Mouse (Mus musculus): ENCODE results near the gene Dppa2. TPM values are rescaled to one million over a fixed set of nuclear protein-coding genes. Genes with fewer than 3 reads are reported as not detected.

Gene Dppa2
- polyA plus RNA-seq, 1 experiment from 2014 or later, result not detected

DNA sequence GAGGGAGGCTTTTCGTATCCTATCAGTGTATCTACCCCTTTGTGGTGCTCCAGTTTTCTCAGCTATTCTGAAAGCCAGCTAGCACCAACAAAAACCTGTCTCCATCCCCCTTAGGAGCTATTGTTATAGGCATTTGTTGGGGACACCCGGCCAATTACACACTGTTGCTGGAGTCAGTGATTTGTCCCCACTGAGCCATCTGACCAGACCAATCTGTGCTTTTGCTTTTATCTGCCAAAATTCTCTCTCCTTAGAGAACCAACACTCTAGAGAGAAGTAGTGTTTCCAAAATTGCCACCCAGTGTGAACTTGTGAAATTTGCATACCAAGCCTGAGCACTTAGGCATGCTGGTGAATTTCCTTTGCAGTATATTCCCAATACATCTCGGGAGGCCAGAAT, 11.6 kb downstream of the Dppa2 start:
- Histone ChIP-seq H3K4me3 (ENCODE audit: control insufficient read depth in 1 of 2, insufficient read depth in 1 of 2, low read depth in 1 of 2, low read length in 2 of 2) (no peak overlapping the region), H3K4me1 (ENCODE audit: control insufficient read depth in 2 of 2, insufficient read depth in 2 of 2, low read length in 2 of 2) (no peaks in the 10 kb centered on the region), H3K27me3 (ENCODE audit: control insufficient read depth, insufficient read depth, low read length) (no peaks in the 10 kb centered on the region), H3K4me2 (ENCODE audit: low read length) (no peak overlapping the region), H3K27ac (replicated peaks in 1 of 2; ENCODE audit: control insufficient read depth in 1 of 2, insufficient read depth in 1 of 2, low read depth in 2 of 2, low read length in 2 of 2) (no peak overlapping the region), H3K9ac (ENCODE audit: low read length) (no peak overlapping the region), H3K36me3 (ENCODE audit: control insufficient read depth, insufficient read depth, low read length) (no peaks in the 10 kb centered on the region), H3K9me3 (ENCODE audit: control insufficient read depth, low read length) (no peaks in the 10 kb centered on the region)
- no peak for ATAC-seq (ENCODE audit: insufficient number of reproducible peaks, insufficient read depth, low FRiP score, low read depth)
- 81% methylated on average over 3 of the region's 3 CpGs for WGBS

DNA sequence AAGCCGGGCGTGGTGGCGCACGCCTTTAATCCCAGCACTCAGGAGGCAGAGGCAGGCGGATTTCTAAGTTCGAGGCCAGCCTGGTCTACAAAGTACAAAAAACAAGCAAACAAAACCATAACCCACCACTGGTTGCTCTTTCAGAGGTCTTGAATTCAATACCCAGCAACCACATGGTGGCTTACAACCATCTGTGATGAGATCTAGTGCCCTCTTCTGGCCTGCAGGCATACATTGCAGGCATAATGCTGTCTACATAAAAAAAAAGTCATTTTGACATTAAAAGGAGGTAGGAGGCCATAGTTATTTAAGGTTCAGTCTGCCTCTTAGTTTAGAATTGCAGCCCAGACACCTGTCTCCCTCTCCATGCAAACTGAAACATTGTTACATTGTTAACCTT, 17.1 kb downstream of the Dppa2 start:
- WGBS, result 90% methylated on average over 6 of the region's 6 CpGs
- Histone ChIP-seq H3K4me1 (ENCODE audit: control insufficient read depth in 2 of 2, insufficient read depth in 2 of 2, low read length in 2 of 2) (no peaks in the 10 kb centered on the region), H3K9ac (ENCODE audit: low read length) (no peak overlapping the region), H3K4me2 (ENCODE audit: low read length) (no peak overlapping the region), H3K36me3 (ENCODE audit: control insufficient read depth, insufficient read depth, low read length) (no peaks in the 10 kb centered on the region), H3K27ac (replicated peaks in 1 of 2; ENCODE audit: control insufficient read depth in 1 of 2, insufficient read depth in 1 of 2, low read depth in 2 of 2, low read length in 2 of 2) (no peak overlapping the region), H3K4me3 (ENCODE audit: control insufficient read depth in 1 of 2, insufficient read depth in 1 of 2, low read depth in 1 of 2, low read length in 2 of 2) (no peak overlapping the region), H3K9me3 (ENCODE audit: control insufficient read depth, low read length) (no peaks in the 10 kb centered on the region), H3K27me3 (ENCODE audit: control insufficient read depth, insufficient read depth, low read length) (no peaks in the 10 kb centered on the region)
- ATAC-seq (ENCODE audit: insufficient number of reproducible peaks, insufficient read depth, low FRiP score, low read depth), result no peak

DNA sequence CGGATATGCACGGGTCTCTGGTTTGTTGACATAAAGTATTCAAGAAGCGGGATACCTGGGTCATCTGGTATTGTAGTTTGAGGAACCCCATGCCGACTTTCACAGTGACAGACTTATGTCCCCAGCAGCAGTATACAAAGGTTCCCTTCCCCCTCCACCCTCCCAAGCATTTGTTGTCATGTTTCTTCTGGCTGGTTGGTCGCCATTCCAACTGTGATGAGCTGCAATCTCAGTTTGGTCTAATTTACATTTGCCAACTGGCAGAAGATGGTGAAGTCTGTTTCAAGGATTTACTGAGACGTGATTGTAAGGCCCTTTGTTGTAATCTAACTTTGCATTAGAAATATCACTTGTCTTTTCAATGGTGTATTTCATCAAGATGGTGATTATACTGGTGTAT, 19.4 kb downstream of the Dppa2 start:
- ATAC-seq (ENCODE audit: insufficient number of reproducible peaks, insufficient read depth, low FRiP score, low read depth), result no peak
- Histone ChIP-seq H3K27ac (replicated peaks in 1 of 2; ENCODE audit: control insufficient read depth in 1 of 2, insufficient read depth in 1 of 2, low read depth in 2 of 2, low read length in 2 of 2) (no peak overlapping the region), H3K9me3 (ENCODE audit: control insufficient read depth, low read length) (no peaks in the 10 kb centered on the region), H3K27me3 (ENCODE audit: control insufficient read depth, insufficient read depth, low read length) (no peaks in the 10 kb centered on the region), H3K4me1 (ENCODE audit: control insufficient read depth in 2 of 2, insufficient read depth in 2 of 2, low read length in 2 of 2) (no peaks in the 10 kb centered on the region), H3K4me3 (ENCODE audit: control insufficient read depth in 1 of 2, insufficient read depth in 1 of 2, low read depth in 1 of 2, low read length in 2 of 2) (no peak overlapping the region), H3K4me2 (ENCODE audit: low read length) (no peak overlapping the region), H3K9ac (ENCODE audit: low read length) (no peak overlapping the region), H3K36me3 (ENCODE audit: control insufficient read depth, insufficient read depth, low read length) (no peaks in the 10 kb centered on the region)
- 64% methylated on average over 6 of the region's 6 CpGs for WGBS

DNA sequence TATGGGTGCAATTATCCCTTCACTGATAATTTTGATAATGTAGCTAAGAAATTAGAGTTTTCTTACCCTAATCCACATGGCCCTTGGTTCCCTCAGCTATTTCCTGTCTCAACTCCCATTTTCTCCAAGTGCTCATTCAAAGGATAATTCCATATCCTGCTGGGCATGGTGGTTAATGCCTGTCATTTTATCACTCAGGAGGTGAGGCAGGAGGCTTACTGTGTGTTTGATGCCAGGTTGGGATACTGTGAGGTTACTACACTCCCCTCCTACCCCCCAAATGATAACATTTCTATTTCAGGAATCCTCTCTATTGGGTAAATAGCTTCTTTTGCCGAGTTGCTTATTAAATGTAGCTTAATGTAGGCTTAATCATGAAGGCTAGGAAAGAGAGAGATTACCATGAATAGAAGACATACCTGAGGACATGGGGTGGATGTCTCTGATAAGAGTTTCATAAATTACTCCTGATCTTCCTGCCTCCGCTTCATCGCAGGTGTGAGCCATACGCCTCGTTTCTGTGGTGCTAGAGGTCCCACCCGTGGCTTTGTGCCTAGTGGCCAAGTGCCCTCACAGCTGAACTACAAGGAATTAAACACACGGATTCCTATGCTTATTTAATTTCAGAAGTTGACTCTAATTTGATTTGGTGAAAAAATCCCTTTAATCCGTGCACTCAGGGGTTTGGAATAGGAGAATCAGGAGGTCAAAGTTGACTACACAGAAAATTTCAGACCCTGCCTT, 20.1 kb downstream of the Dppa2 start:
- Histone ChIP-seq H3K27ac (replicated peaks in 1 of 2; ENCODE audit: control insufficient read depth in 1 of 2, insufficient read depth in 1 of 2, low read depth in 2 of 2, low read length in 2 of 2) (no peak overlapping the region), H3K36me3 (ENCODE audit: control insufficient read depth, insufficient read depth, low read length) (no peaks in the 10 kb centered on the region), H3K27me3 (ENCODE audit: control insufficient read depth, insufficient read depth, low read length) (no peaks in the 10 kb centered on the region), H3K9ac (ENCODE audit: low read length) (no peak overlapping the region), H3K9me3 (ENCODE audit: control insufficient read depth, low read length) (no peaks in the 10 kb centered on the region), H3K4me3 (ENCODE audit: control insufficient read depth in 1 of 2, insufficient read depth in 1 of 2, low read depth in 1 of 2, low read length in 2 of 2) (no peak overlapping the region), H3K4me1 (ENCODE audit: control insufficient read depth in 2 of 2, insufficient read depth in 2 of 2, low read length in 2 of 2) (no peaks in the 10 kb centered on the region), H3K4me2 (ENCODE audit: low read length) (no peak overlapping the region)
- 84% methylated on average over 8 of the region's 8 CpGs for WGBS
- no peak for ATAC-seq (ENCODE audit: insufficient number of reproducible peaks, insufficient read depth, low FRiP score, low read depth)

DNA sequence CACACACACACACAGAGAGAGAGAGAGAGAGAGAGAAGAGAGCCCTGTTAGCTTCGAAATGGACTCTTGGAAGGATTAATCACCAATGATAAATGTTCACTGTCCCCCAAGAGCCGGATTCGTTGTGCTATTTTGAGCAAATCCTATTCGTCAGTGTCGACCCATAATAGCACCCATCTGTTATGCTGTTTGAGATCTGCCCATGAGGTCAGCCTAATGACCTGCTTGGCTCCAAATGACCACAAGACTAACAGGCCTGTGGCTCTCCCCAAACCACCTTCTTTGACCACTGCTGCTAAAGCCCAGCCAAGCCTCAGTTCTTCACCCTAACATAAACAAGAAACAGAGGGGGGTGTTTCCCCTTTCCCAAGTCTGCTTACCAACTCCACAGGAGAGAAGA, 23.2 kb downstream of the Dppa2 start:
- H3K4me1 ChIP-seq (ENCODE audit: control insufficient read depth in 2 of 2, insufficient read depth in 2 of 2, low read length in 2 of 2), result no peaks in the 10 kb centered on the region
- no peak for ATAC-seq (ENCODE audit: insufficient number of reproducible peaks, insufficient read depth, low FRiP score, low read depth)
- no peak overlapping the region for H3K4me3 ChIP-seq (ENCODE audit: control insufficient read depth in 1 of 2, insufficient read depth in 1 of 2, low read depth in 1 of 2, low read length in 2 of 2)
- 55% methylated on average over 5 of the region's 5 CpGs for WGBS
- H3K27me3 ChIP-seq (ENCODE audit: control insufficient read depth, insufficient read depth, low read length), result no peaks in the 10 kb centered on the region
- H3K9ac ChIP-seq (ENCODE audit: low read length), result no peak overlapping the region
- H3K27ac ChIP-seq (replicated peaks in 1 of 2; ENCODE audit: control insufficient read depth in 1 of 2, insufficient read depth in 1 of 2, low read depth in 2 of 2, low read length in 2 of 2), result no peak overlapping the region
- no peak overlapping the region for H3K4me2 ChIP-seq (ENCODE audit: low read length)
- H3K36me3 ChIP-seq (ENCODE audit: control insufficient read depth, insufficient read depth, low read length), result no peaks in the 10 kb centered on the region
- H3K9me3 ChIP-seq (ENCODE audit: control insufficient read depth, low read length), result no peaks in the 10 kb centered on the region

DNA sequence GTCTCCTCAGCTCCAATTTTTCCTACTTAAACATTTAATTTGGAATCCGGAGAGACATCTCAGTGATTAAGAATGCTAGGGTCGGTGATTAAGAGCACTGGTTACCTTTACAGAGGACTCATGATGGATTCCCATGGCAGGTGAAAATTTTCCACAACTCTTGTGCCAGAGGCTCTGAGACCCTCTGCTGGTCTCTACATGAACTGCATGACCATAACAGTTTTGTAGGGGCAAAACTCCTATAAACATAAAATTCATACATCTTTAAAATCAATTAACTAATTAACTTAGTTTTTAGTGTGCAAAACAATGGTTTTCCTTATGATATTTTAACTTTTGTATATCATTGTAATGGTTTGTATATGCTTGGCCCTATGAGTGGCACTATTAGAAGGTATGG, 24.7 kb downstream of the Dppa2 start:
- H3K9ac ChIP-seq (ENCODE audit: low read length), result no peak overlapping the region
- H3K27me3 ChIP-seq (ENCODE audit: control insufficient read depth, insufficient read depth, low read length), result no peaks in the 10 kb centered on the region
- H3K9me3 ChIP-seq (ENCODE audit: control insufficient read depth, low read length), result no peaks in the 10 kb centered on the region
- no peak for ATAC-seq (ENCODE audit: insufficient number of reproducible peaks, insufficient read depth, low FRiP score, low read depth)
- no peaks in the 10 kb centered on the region for H3K4me1 ChIP-seq (ENCODE audit: control insufficient read depth in 2 of 2, insufficient read depth in 2 of 2, low read length in 2 of 2)
- H3K4me3 ChIP-seq (ENCODE audit: control insufficient read depth in 1 of 2, insufficient read depth in 1 of 2, low read depth in 1 of 2, low read length in 2 of 2), result no peak overlapping the region
- H3K4me2 ChIP-seq (ENCODE audit: low read length), result no peak overlapping the region
- H3K27ac ChIP-seq (replicated peaks in 1 of 2; ENCODE audit: control insufficient read depth in 1 of 2, insufficient read depth in 1 of 2, low read depth in 2 of 2, low read length in 2 of 2), result no peak overlapping the region
- H3K36me3 ChIP-seq (ENCODE audit: control insufficient read depth, insufficient read depth, low read length), result no peaks in the 10 kb centered on the region
- WGBS, result 87% methylated on average over 2 of the region's 2 CpGs

DNA sequence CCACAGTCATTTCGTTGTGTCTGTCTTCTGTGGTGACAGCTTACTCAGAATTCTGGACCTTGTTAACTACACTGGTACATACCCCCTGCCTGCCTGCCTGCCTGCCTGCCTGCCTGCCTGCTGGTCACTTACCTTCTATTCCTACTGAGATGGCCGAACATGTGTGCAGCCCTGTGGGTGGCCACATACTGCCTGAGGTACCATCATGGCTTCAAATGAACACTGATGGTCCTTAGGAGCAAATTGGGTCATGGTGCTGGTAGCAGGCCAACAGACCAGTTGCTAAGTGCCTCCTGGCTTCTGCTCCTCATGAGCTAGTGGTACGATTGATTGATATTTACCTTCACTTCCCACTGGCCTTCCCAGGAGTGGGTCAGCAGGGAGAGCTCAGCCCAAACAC, 28.1 kb downstream of the Dppa2 start:
- 84% methylated on average over 3 of the region's 3 CpGs for WGBS
- no peak overlapping the region for H3K4me3 ChIP-seq (ENCODE audit: control insufficient read depth in 1 of 2, insufficient read depth in 1 of 2, low read depth in 1 of 2, low read length in 2 of 2)
- no peak for ATAC-seq (ENCODE audit: insufficient number of reproducible peaks, insufficient read depth, low FRiP score, low read depth)

DNA sequence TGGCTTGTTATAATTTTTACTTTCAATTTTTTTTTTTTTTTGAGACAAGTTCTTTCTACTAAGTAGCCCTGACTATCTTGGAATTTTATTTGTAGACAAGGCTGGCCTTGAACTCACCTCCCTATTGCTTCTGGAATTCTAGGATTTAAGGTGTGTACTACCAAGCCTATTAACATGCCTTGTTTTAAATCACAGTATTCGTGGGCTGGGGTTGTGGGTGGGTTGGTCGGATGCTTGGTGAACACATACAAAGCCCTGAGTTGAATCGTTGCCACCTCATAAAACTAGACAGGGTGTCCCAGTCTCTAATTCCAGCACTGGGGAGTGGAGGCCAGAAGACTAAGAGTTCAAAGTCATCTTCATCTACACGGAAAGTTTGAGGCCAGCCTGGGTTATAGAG, 31.6 kb downstream of the Dppa2 start:
- no peaks in the 10 kb centered on the region for H3K27me3 ChIP-seq (ENCODE audit: control insufficient read depth, insufficient read depth, low read length)
- ATAC-seq (ENCODE audit: insufficient number of reproducible peaks, insufficient read depth, low FRiP score, low read depth), result no peak
- H3K4me1 ChIP-seq (ENCODE audit: control insufficient read depth in 2 of 2, insufficient read depth in 2 of 2, low read length in 2 of 2), result no peaks in the 10 kb centered on the region
- WGBS, result 74% methylated on average over 4 of the region's 4 CpGs
- H3K9me3 ChIP-seq (ENCODE audit: control insufficient read depth, low read length), result no peaks in the 10 kb centered on the region
- H3K4me3 ChIP-seq (ENCODE audit: control insufficient read depth in 1 of 2, insufficient read depth in 1 of 2, low read depth in 1 of 2, low read length in 2 of 2), result no peak overlapping the region
- H3K9ac ChIP-seq (ENCODE audit: low read length), result no peak overlapping the region
- H3K36me3 ChIP-seq (ENCODE audit: control insufficient read depth, insufficient read depth, low read length), result no peaks in the 10 kb centered on the region
- H3K27ac ChIP-seq (replicated peaks in 1 of 2; ENCODE audit: control insufficient read depth in 1 of 2, insufficient read depth in 1 of 2, low read depth in 2 of 2, low read length in 2 of 2), result no peak overlapping the region
- H3K4me2 ChIP-seq (ENCODE audit: low read length), result no peak overlapping the region

More for the DNA sequence above, 28.1 kb downstream of the Dppa2 start:
- Histone ChIP-seq H3K4me2 (ENCODE audit: low read length) (no peak overlapping the region), H3K27ac (replicated peaks in 1 of 2; ENCODE audit: control insufficient read depth in 1 of 2, insufficient read depth in 1 of 2, low read depth in 2 of 2, low read length in 2 of 2) (no peak overlapping the region), H3K27me3 (ENCODE audit: control insufficient read depth, insufficient read depth, low read length) (no peaks in the 10 kb centered on the region), H3K9me3 (ENCODE audit: control insufficient read depth, low read length) (no peaks in the 10 kb centered on the region), H3K4me1 (ENCODE audit: control insufficient read depth in 2 of 2, insufficient read depth in 2 of 2, low read length in 2 of 2) (no peaks in the 10 kb centered on the region), H3K36me3 (ENCODE audit: control insufficient read depth, insufficient read depth, low read length) (no peaks in the 10 kb centered on the region), H3K9ac (ENCODE audit: low read length) (no peak overlapping the region)

All from heart, embryonic 14.5 days (tissue).